Mouse (Mus musculus): ENCODE results near the gene Trak1. TPM values are rescaled to one million over a fixed set of nuclear protein-coding genes. Genes with fewer than 3 reads are reported as not detected.
A peak's percentile ranks its signal among the peaks of the same experiment; 100 is the strongest.

Gene Trak1
- total RNA-seq, 1 experiment = 18.9 TPM

DNA sequence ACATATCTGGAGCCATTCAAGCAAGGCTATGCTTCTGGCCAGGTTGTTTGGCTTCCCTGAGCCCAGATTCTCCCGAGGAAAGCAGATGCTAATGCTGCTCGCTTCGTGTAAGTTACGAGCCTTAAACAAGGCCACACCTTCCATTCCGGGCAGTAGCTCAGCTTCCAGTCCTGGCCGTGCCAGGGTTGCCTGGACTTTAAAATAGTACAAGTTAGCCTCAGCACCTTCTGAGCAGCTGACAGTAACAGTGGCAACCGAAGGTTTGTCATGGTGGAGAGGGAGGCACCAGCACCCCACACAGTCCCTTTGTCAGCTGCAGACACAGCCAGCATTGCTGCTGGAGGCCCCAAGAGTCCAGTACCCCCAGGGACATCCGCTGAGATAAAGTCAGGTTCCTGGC, 61.1 kb downstream of the Trak1 start:
- Histone ChIP-seq H3K27ac (ENCODE audit: insufficient read depth, low read depth, low read length, poor library complexity, severe bottlenecking) (no peak overlapping the region), H3K36me3 (ENCODE audit: control insufficient read depth, insufficient read depth, low read length, poor library complexity, severe bottlenecking) (no peaks in the 10 kb centered on the region; the same call in 1 of the 2 replicates), H3K4me1 (ENCODE audit: control insufficient read depth in 2 of 2, insufficient read depth in 2 of 2, low read length in 2 of 2, poor library complexity in 1 of 2) (peaks cover 9 to 32% of the 10 kb centered on the region in 2 experiments), H3K9ac (ENCODE audit: insufficient read depth, low read depth, low read length, poor library complexity, severe bottlenecking) (no peak overlapping the region), H3K4me3 (ENCODE audit: insufficient read depth in 1 of 2, low read depth in 1 of 2, low read length in 2 of 2, poor library complexity in 1 of 2, severe bottlenecking in 1 of 2) (no peak overlapping the region), H3K9me3 (ENCODE audit: control insufficient read depth, insufficient read depth, low read depth, low read length) (no peaks in the 10 kb centered on the region)
- in situ Hi-C loops (cut with MboI; ENCODE audit: low sequenced_read_pairs in 2 of 2, unreplicated experiment in 2 of 2) = no loop called here
- TF ChIP-seq MAFK (IDR thresholded peaks at IDR 0.05; ENCODE audit: insufficient read depth, low read depth, low read length) = no peak
- no peak for TF ChIP-seq ZC3H11A (IDR thresholded peaks at IDR 0.05; ENCODE audit: borderline replicate concordance, low read depth, low read length)
- no peak for TF ChIP-seq CHD2 (IDR thresholded peaks at IDR 0.05; ENCODE audit: low read depth, low read length)
- TF ChIP-seq HCFC1 (IDR thresholded peaks at IDR 0.05; ENCODE audit: borderline replicate concordance, insufficient read depth, low read length) = no peak
- no peak for TF ChIP-seq ZNF384 (IDR thresholded peaks at IDR 0.05; ENCODE audit: low read depth, low read length)
- DNase-seq (ENCODE audit: low read depth, low spot score) = no peak

DNA sequence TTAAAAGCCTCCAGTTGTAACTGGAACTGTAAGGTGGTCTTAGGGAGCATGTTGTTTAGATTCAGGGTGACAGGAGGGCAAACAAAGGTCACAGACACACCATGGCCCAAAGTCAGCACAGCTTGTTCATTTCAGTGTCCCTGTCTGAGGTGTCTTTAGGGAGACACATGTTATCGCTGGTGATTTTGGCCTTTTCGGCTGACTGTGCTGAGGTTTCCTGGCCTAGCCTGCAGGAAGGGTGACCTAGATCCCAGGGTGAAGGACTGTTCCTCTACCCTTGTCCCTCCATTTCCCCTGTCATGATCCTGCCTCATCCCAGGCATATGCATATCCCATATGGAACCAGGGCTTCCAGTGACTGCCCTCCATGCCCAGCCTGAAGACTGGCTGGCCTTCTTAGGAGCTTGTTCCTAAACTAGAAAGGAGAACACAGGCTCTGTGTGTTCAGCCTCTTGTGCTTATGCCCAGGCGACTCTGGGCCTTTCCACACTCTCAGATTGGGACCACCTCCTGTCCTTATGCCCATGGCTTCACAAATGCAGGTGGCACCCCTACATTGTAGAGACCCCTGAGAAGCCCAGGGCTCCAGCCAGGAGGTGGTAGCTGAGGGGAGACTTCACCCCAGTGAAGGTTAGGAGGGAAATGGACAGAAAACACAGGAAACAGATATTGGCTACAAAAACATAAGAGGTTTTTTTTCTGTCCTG, 62.1 kb downstream of the Trak1 start:
- no peak overlapping the region for H3K4me3 ChIP-seq (ENCODE audit: insufficient read depth in 1 of 2, low read depth in 1 of 2, low read length in 2 of 2, poor library complexity in 1 of 2, severe bottlenecking in 1 of 2)
- H3K36me3 ChIP-seq (ENCODE audit: control insufficient read depth, insufficient read depth, low read length, poor library complexity, severe bottlenecking) = peaks cover under 1% of the 10 kb centered on the region; the same call in 1 of the 2 replicates
- no peaks in the 10 kb centered on the region for H3K9me3 ChIP-seq (ENCODE audit: control insufficient read depth, insufficient read depth, low read depth, low read length)
- no peak for DNase-seq (ENCODE audit: low read depth, low spot score)
- H3K9ac ChIP-seq (ENCODE audit: insufficient read depth, low read depth, low read length, poor library complexity, severe bottlenecking) = no peak overlapping the region
- in situ Hi-C loops (cut with MboI; ENCODE audit: low sequenced_read_pairs in 2 of 2, unreplicated experiment in 2 of 2) = no loop called here
- H3K27ac ChIP-seq (ENCODE audit: insufficient read depth, low read depth, low read length, poor library complexity, severe bottlenecking) = no peak overlapping the region
- TF ChIP-seq MAFK (IDR thresholded peaks at IDR 0.05; ENCODE audit: insufficient read depth, low read depth, low read length) (no peak), ZNF384 (IDR thresholded peaks at IDR 0.05; ENCODE audit: low read depth, low read length) (no peak), ZC3H11A (IDR thresholded peaks at IDR 0.05; ENCODE audit: borderline replicate concordance, low read depth, low read length) (no peak)
- H3K4me1 ChIP-seq (ENCODE audit: control insufficient read depth in 2 of 2, insufficient read depth in 2 of 2, low read length in 2 of 2, poor library complexity in 1 of 2) = peaks cover 3 to 28% of the 10 kb centered on the region in 2 experiments; a peak in 3 of 4 replicates

DNA sequence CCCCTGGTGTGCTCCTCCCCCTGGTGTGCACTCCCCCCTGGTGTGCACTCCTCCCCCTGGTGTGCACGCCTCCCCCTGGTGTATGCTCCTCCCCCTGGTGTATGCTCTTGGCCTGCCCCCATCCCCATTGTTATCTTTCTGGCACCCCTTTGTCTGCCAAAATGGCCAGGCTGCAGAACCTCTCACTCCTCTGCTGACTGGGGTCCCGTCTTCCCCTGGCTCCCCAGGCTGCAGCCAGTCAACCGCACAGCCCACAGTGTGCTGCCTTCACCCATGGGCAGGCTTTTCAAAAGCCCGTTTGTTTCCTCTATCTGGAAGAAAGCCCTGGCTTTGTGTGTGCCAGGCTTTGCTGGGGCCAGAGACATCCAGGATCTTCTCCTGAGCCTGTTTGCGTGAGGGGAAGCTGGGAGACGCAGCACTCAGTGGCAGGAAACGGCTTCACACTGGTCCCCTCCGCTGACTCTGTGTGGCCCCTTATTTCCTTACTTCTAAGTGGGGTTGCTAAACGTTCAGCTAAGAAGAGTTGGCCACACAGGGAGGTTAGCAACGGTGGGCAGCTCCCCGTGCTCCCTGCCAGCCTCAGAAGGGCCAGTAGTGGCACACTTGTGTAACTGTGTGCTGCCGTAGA, 63.1 kb downstream of the Trak1 start:
- in situ Hi-C loops (cut with MboI; ENCODE audit: low sequenced_read_pairs in 2 of 2, unreplicated experiment in 2 of 2) = no loop called here
- peaks cover 8% of the 10 kb centered on the region; the same call in 1 of the 2 replicates for H3K36me3 ChIP-seq (ENCODE audit: control insufficient read depth, insufficient read depth, low read length, poor library complexity, severe bottlenecking)

DNA sequence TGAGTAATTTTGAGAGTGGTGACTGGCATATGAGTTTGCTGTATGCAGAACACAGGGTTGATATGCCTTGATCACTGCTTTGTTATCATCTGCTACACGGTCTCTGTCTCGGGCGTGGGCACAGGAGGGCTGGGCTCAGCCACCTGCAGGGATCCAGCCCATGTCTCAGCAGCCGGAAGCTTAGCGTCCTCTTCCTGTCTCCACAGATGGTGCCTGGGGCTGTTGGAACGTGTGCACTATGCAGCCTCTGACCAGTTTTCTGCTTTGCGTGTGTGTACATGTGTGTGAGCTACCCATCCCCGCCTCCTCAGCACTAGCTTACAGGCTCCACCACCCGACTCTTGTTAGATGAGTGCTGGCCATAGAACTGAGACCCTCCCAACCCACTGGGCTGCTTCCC, 63.7 kb downstream of the Trak1 start:
- Histone ChIP-seq H3K36me3 (ENCODE audit: control insufficient read depth, insufficient read depth, low read length, poor library complexity, severe bottlenecking) (peaks cover 8% of the 10 kb centered on the region; the same call in 1 of the 2 replicates), H3K4me3 (ENCODE audit: insufficient read depth in 1 of 2, low read depth in 1 of 2, low read length in 2 of 2, poor library complexity in 1 of 2, severe bottlenecking in 1 of 2) (no peak overlapping the region; a peak in 1 of 4 replicates), H3K9me3 (ENCODE audit: control insufficient read depth, insufficient read depth, low read depth, low read length) (no peaks in the 10 kb centered on the region), H3K9ac (ENCODE audit: insufficient read depth, low read depth, low read length, poor library complexity, severe bottlenecking) (peak overlapping the region; percentile 19; the same call in 1 of the 2 replicates), H3K4me1 (ENCODE audit: control insufficient read depth in 2 of 2, insufficient read depth in 2 of 2, low read length in 2 of 2, poor library complexity in 1 of 2) (peaks cover 2 to 21% of the 10 kb centered on the region in 2 experiments; a peak in 2 of 4 replicates), H3K27ac (ENCODE audit: insufficient read depth, low read depth, low read length, poor library complexity, severe bottlenecking) (peak overlapping the region; percentile 40; the same call in 1 of the 2 replicates)
- no peak for DNase-seq (ENCODE audit: low read depth, low spot score)
- in situ Hi-C loops (cut with MboI; ENCODE audit: low sequenced_read_pairs in 2 of 2, unreplicated experiment in 2 of 2) = no loop called here
- no peak for TF ChIP-seq MAFK (IDR thresholded peaks at IDR 0.05; ENCODE audit: insufficient read depth, low read depth, low read length)
- TF ChIP-seq HCFC1 (IDR thresholded peaks at IDR 0.05; ENCODE audit: borderline replicate concordance, insufficient read depth, low read length) = no peak
- no peak for TF ChIP-seq ZNF384 (IDR thresholded peaks at IDR 0.05; ENCODE audit: low read depth, low read length)
- no peak for TF ChIP-seq ZC3H11A (IDR thresholded peaks at IDR 0.05; ENCODE audit: borderline replicate concordance, low read depth, low read length)
- no peak for TF ChIP-seq CHD2 (IDR thresholded peaks at IDR 0.05; ENCODE audit: low read depth, low read length)

More for the DNA sequence above, 63.1 kb downstream of the Trak1 start:
- Histone ChIP-seq H3K27ac (ENCODE audit: insufficient read depth, low read depth, low read length, poor library complexity, severe bottlenecking) (peak overlapping the region; percentile 40; the same call in 1 of the 2 replicates), H3K9me3 (ENCODE audit: control insufficient read depth, insufficient read depth, low read depth, low read length) (no peaks in the 10 kb centered on the region), H3K4me1 (ENCODE audit: control insufficient read depth in 2 of 2, insufficient read depth in 2 of 2, low read length in 2 of 2, poor library complexity in 1 of 2) (peaks cover 2 to 23% of the 10 kb centered on the region in 2 experiments; a peak in 2 of 4 replicates), H3K4me3 (ENCODE audit: insufficient read depth in 1 of 2, low read depth in 1 of 2, low read length in 2 of 2, poor library complexity in 1 of 2, severe bottlenecking in 1 of 2) (peak overlapping the region in 1 of 2 experiments; percentile 21; a peak in 1 of 4 replicates), H3K9ac (ENCODE audit: insufficient read depth, low read depth, low read length, poor library complexity, severe bottlenecking) (no peak overlapping the region; the same call in 1 of the 2 replicates)
- DNase-seq (ENCODE audit: low read depth, low spot score) = no peak
- TF ChIP-seq HCFC1 (IDR thresholded peaks at IDR 0.05; ENCODE audit: borderline replicate concordance, insufficient read depth, low read length) (no peak), MAFK (IDR thresholded peaks at IDR 0.05; ENCODE audit: insufficient read depth, low read depth, low read length) (no peak), ZNF384 (IDR thresholded peaks at IDR 0.05; ENCODE audit: low read depth, low read length) (no peak), CHD2 (IDR thresholded peaks at IDR 0.05; ENCODE audit: low read depth, low read length) (no peak), ZC3H11A (IDR thresholded peaks at IDR 0.05; ENCODE audit: borderline replicate concordance, low read depth, low read length) (no peak)

Measured in ES-E14 (cell line).